Mouse (Mus musculus) T-cell, adult 66 days (primary cell): ENCODE results near the gene Dph2. TPM values are rescaled to one million over a fixed set of nuclear protein-coding genes. Genes with fewer than 3 reads are reported as not detected.

Experiments
- total RNA-seq, 2 experiments: library from RNA; stranded (reverse); gene quantifications; 3 replicates in 1 of 2; 4 replicates in 1 of 2; pipeline ENCODE4 v1.2.4; 2023

Gene Dph2
- total RNA-seq, result 10 to 100 TPM; 16.6 to 16.8 TPM

GRCm38 (mm10) chr4:117891738-117892161, at the start of gene Dph2:
Dph2 (minus strand) TSS chr4:117892032.

GRCm38 (mm10) chr4:117929391-117929881, 37.6 kb upstream of the Dph2 start, which contains the start of gene Artn:
Artn (minus strand) TSS chr4:117929763.

GRCm38 (mm10) chr4:117914591-117915442, 23.0 kb upstream of the Dph2 start, which contains the start of gene Ipo13:
Ipo13 (minus strand) TSS chr4:117914999.

GRCm38 (mm10) chr4:117887133-117887532, 4.7 kb downstream of the Dph2 start, which contains the start of gene Atp6v0b:
Atp6v0b (minus strand) TSS chr4:117887333.

GRCm38 (mm10) chr4:117882701-117883691, 8.8 kb downstream of the Dph2 start, which contains the start of gene B4galt2:
B4galt2 (minus strand) TSS chr4:117883487.

GRCm38 (mm10) chr4:117872471-117872886, 19.4 kb downstream of the Dph2 start, which contains the start of gene Ccdc24:
Ccdc24 (minus strand) TSS chr4:117872557.

Other genes with a start within 250 kb of the Dph2 start
- gene Dmap1, start 209.8 kb downstream of the Dph2 start, total RNA-seq, result 10 to 100 TPM; 30.5 to 31.9 TPM
- gene Gm12845, start 167.6 kb downstream of the Dph2 start, total RNA-seq, result not detected
- gene Klf17, start 126.4 kb downstream of the Dph2 start, total RNA-seq, result not detected
- 1 to 10 TPM in 1 of 2 experiments, under 1 TPM in 1; 0.99 to 1.3 TPM for gene Slc6a9, start 57.5 kb downstream of the Dph2 start, total RNA-seq
- not detected for gene Ccdc24, start 19.5 kb downstream of the Dph2 start, total RNA-seq
- under 1 TPM in 1 of 2 experiments, not detected in 1; 0.89 TPM for gene B4galt2, start 8.5 kb downstream of the Dph2 start, total RNA-seq
- gene Atp6v0b, start 4.7 kb downstream of the Dph2 start, total RNA-seq, result 100 to 1,000 TPM; 109 to 117 TPM
- 10 to 100 TPM; 39.2 to 51.1 TPM for gene Ipo13, start 23.0 kb upstream of the Dph2 start, total RNA-seq
- gene Artn, start 37.7 kb upstream of the Dph2 start, total RNA-seq, result under 1 TPM in 1 of 2 experiments, not detected in 1; 0.47 TPM
- 10 to 100 TPM in 1 of 2 experiments, 1 to 10 TPM in 1; 6.9 to 14.8 TPM for gene St3gal3, start 242.9 kb upstream of the Dph2 start, total RNA-seq